Mouse (Mus musculus) neural tube, embryonic 15.5 days (tissue): Measurements from ENCODE around the gene Fam118a. TPM values are rescaled to one million over a fixed set of nuclear protein-coding genes. Genes with fewer than 3 reads are reported as not detected.

ENCODE experiments used
- ATAC-seq: fragments of 200-750 bp; cut with Nextera tagmentation; 2 replicates; pipeline ENCODE4 v1.8.0; 2017; ENCODE audit warnings: mild to moderate bottlenecking, moderate TSS enrichment, moderate library complexity; ENCODE audit not compliant: low FRiP score
- H3K27ac ChIP-seq: fragments of 300-500 bp; sonication (generic); replicated peaks from 2 replicates; pipeline ENCODE4 v1.5.1; 2015; ENCODE audit warnings: mild to moderate bottlenecking, inconsistent platforms
- H3K27me3 ChIP-seq: fragments of 300-500 bp; sonication (generic); replicated peaks from 2 replicates; pipeline ENCODE4 v1.6.1; 2015; ENCODE audit warnings: inconsistent platforms
- H3K36me3 ChIP-seq: fragments of 300-500 bp; sonication (generic); 2 replicates; pipeline ENCODE4 v1.6.1; 2015; ENCODE audit warnings: inconsistent platforms
- H3K4me1 ChIP-seq: fragments of 300-500 bp; sonication (generic); 2 replicates; pipeline ENCODE4 v1.6.1; 2015; ENCODE audit warnings: inconsistent platforms
- H3K4me2 ChIP-seq: fragments of 300-500 bp; sonication (generic); 2 replicates; pipeline ENCODE4 v1.6.1; 2015; ENCODE audit warnings: inconsistent platforms, mild to moderate bottlenecking, moderate library complexity
- H3K4me3 ChIP-seq: fragments of 300-500 bp; sonication (generic); replicated peaks from 2 replicates; pipeline ENCODE4 v1.5.1; 2015; ENCODE audit warnings: mild to moderate bottlenecking, inconsistent platforms
- H3K9ac ChIP-seq: fragments of 300-500 bp; sonication (generic); replicated peaks from 2 replicates; pipeline ENCODE4 v1.6.1; 2015; ENCODE audit warnings: mild to moderate bottlenecking, inconsistent platforms
- H3K9me3 ChIP-seq: fragments of 300-500 bp; sonication (generic); replicated peaks from 2 replicates; pipeline ENCODE4 v1.6.1; 2016; ENCODE audit warnings: inconsistent platforms
- WGBS: fragments of 180-500 bp; shearing (Covaris S2); methylation state at CpG from one replicate; pipeline ENCODE4 v1.1.7; 2015; ENCODE audit warnings: mixed read lengths; 5-methylcytosine and 5-hydroxymethylcytosine counted together
- polyA plus RNA-seq: library from polyadenylated mRNA; unstranded; fragments of >200 nt; fragmentation: Nextera tagmentation; extraction: Ambion mirVana; gene quantifications from 2 replicates; pipeline ENCODE4 v1.2.1, GENCODE M21; 2015

The Fam118a gene
- polyA plus RNA-seq, 1 experiment from 2014 or later = 28.8 TPM

DNA sequence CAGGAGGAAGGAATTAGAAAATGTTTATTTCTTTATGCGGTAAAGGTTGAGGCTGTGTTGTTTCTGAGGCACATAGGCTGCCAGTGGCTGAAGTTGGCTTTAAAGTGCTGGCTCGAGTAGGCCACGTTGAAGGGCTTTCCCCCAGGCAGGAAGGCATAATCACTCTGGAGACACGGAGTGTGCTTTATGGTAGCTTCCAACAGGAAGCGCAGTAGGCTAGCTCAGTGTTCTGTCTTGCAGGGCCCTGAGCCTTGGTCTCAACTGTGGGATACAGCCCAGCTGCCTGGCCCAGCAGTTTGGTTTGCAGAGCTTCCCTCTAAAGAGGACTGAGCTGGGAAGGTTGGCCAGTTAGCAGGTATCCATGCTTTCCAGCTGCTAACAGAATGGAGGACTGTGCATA is 14.4 kb downstream of the Fam118a start:
- Histone ChIP-seq H3K4me1 (peaks cover 47% of the 10 kb centered on the region), H3K36me3 (peaks cover 21% of the 10 kb centered on the region), H3K27me3 (no peaks in the 10 kb centered on the region), H3K9ac (no peak overlapping the region), H3K4me3 (no peak overlapping the region), H3K9me3 (no peaks in the 10 kb centered on the region), H3K27ac (peak overlapping the region; percentile 79), H3K4me2 (peak overlapping the region; percentile 19)
- no peak for ATAC-seq
- 43% methylated on average over 5 of the region's 5 CpGs for WGBS

DNA sequence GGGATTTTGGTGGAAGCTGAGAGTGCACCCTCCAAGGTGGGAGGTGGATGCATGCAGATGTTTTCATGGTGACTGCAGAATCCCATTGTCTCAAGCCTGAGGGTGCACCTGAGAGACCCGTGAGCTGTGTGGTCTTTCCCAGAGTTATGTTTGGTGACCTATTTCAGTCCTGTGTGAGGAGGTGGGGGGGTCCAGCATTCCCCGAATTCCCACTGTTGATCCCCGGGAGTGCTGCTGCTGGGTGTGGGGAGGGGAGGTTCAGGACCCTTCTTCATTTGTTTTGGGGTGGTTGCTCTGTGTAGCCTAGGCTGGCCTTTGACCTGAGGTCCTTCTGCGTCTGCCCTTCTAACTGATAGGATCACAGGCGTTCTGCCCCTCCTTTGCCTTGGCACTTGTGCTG is 15.0 kb downstream of the Fam118a start:
- H3K27ac ChIP-seq = peak overlapping the region; percentile 79
- H3K9ac ChIP-seq = no peak overlapping the region
- no peaks in the 10 kb centered on the region for H3K9me3 ChIP-seq
- 0 out of 2 replicates have a peak overlapping the region, but pooled peaks have one; percentile 2 for H3K4me2 ChIP-seq
- WGBS = 89% methylated on average over 5 of the region's 5 CpGs
- H3K27me3 ChIP-seq = no peaks in the 10 kb centered on the region
- peaks cover 27% of the 10 kb centered on the region for H3K36me3 ChIP-seq
- H3K4me3 ChIP-seq = no peak overlapping the region
- peaks cover 40% of the 10 kb centered on the region for H3K4me1 ChIP-seq
- ATAC-seq = no peak

DNA sequence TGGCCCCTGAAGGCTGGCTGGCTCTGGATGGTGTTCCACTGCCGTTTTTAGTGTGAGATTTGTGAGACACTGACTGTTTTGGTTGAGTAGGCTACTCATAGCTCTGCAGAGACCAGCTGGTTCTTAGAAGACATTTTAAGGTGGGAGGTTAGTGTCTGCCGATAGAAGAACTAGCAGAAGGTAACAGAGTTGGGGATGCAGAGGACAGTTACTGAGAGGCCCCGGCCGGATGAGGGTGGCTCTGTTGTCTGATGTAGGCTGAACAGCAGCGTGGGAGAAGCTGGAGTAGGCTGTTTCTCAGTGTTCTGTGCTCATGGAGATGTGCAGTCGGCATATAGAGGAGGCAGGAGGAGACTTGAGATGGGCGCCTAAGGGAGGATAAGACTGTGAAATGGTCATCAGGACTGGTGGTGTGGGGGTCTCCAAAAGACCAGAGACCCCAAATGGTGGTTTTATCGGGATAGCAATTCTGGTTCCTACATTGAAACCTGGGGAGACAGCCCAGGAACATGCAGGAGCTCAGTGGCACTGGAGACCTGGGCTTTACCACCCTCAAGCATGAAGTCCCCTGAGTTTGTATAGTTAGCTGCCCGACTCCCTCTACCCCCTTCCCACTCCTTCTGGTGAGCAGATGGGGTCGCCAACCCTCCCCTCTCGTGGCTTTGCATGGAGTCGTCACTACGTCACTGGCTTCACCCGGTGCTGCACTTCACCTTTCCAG is 17.6 kb downstream of the Fam118a start:
- no peak for ATAC-seq
- Histone ChIP-seq H3K36me3 (peaks cover 46% of the 10 kb centered on the region), H3K27ac (no peak overlapping the region), H3K4me2 (no peak overlapping the region), H3K4me3 (no peak overlapping the region), H3K27me3 (no peaks in the 10 kb centered on the region), H3K9me3 (no peaks in the 10 kb centered on the region), H3K9ac (no peak overlapping the region), H3K4me1 (peaks cover 30% of the 10 kb centered on the region)
- WGBS = 93% methylated on average over 14 of the region's 14 CpGs

DNA sequence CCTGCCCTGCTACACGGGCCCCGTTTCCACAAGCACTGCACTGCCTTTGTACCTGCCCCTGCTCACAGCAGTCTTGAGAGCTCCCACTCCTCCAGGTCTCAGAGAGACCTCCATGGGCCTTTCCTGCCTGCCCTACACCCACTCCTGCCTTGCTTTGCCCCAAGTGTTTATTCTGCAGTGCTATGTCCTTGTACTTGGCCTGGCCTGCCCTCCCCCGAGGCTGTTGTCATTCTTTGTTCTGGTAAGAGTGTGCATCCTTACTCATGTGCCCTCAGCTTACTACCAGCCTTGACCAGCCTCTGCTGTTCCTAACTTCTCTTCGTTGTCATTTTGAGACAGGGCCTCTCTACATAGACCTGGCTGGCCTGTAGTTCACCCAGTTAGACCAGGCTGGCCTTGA is 19.1 kb downstream of the Fam118a start:
- no peak overlapping the region for H3K27ac ChIP-seq
- ATAC-seq = no peak
- H3K36me3 ChIP-seq = peaks cover 60% of the 10 kb centered on the region
- H3K27me3 ChIP-seq = no peaks in the 10 kb centered on the region
- no peak overlapping the region for H3K9ac ChIP-seq
- no peak overlapping the region for H3K4me2 ChIP-seq
- H3K9me3 ChIP-seq = no peaks in the 10 kb centered on the region
- H3K4me1 ChIP-seq = peaks cover 15% of the 10 kb centered on the region
- no peak overlapping the region for H3K4me3 ChIP-seq
- WGBS = 85% methylated on average over 4 of the region's 4 CpGs

DNA sequence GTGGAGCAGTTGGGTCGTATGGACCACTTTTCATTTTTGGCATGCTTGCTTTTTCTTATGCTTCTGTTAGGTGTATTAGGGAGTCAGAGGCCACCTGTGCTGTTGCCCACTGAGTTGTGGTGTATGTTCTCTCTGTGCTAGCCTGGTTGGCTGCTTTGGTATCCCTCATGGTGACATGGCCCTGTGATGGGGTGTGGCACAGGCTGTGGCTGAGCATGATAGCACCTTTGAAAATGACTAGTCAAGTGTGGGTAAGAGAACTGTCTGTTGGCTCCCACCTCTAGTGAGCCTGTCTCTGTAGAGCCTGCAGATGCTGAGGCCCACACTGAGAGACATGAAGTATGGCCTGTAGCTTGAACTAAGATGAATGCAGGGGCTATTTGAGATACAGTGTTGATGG is 21.0 kb downstream of the Fam118a start:
- no peak overlapping the region for H3K4me2 ChIP-seq
- no peak overlapping the region for H3K4me3 ChIP-seq
- H3K27ac ChIP-seq = no peak overlapping the region
- no peaks in the 10 kb centered on the region for H3K4me1 ChIP-seq
- peaks cover 73% of the 10 kb centered on the region for H3K36me3 ChIP-seq
- WGBS = 89% methylated on average over 1 of the region's 1 CpGs
- ATAC-seq = no peak
- H3K27me3 ChIP-seq = no peaks in the 10 kb centered on the region
- no peak overlapping the region for H3K9ac ChIP-seq
- no peaks in the 10 kb centered on the region for H3K9me3 ChIP-seq

DNA sequence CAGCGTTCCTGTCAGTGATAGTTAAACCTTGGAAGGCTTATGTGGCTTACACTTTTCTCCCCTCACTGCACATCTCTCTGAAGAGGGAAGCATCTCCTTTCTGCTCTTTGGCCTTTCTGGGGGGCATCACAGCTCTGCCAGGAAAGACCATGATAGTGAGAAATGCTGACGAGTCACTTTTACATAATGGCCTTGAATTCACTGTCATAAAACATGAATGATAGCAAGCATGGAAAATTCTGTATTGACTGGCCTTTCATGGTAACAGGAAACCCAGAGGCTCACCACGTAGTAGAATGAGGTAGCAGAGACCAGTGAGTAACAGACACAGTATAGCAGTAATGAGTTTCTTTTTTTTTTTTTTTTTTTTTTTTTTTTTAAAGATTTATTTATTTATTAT is 25.4 kb downstream of the Fam118a start:
- 90% methylated on average over 3 of the region's 3 CpGs for WGBS
- Histone ChIP-seq H3K27ac (no peak overlapping the region), H3K4me2 (no peak overlapping the region), H3K4me1 (no peaks in the 10 kb centered on the region), H3K9ac (no peak overlapping the region), H3K4me3 (no peak overlapping the region), H3K27me3 (no peaks in the 10 kb centered on the region), H3K9me3 (no peaks in the 10 kb centered on the region), H3K36me3 (peaks cover 69% of the 10 kb centered on the region)
- ATAC-seq = no peak

DNA sequence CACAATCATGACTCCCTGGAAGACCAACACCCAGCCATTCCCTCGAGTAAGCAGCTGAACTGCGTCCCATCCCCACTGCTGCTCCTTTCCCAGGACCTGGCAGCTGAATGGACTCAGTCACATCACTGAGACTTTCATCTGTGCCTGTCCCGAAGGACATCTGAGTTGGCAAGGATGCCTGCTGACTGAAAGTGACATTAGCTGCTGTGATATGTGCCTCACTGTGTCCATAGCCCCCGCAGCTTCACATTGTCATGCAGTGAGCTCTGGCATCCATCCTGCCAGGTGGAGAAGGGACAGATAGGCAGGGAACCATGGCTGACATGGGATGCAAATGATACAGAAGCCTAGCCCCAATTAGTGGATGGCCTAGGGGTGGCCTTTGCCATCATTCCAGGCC is 26.4 kb downstream of the Fam118a start:
- Histone ChIP-seq H3K36me3 (peaks cover 68% of the 10 kb centered on the region), H3K4me1 (no peaks in the 10 kb centered on the region), H3K9me3 (no peaks in the 10 kb centered on the region), H3K9ac (no peak overlapping the region), H3K27ac (no peak overlapping the region), H3K27me3 (no peaks in the 10 kb centered on the region), H3K4me3 (no peak overlapping the region), H3K4me2 (no peak overlapping the region)
- ATAC-seq = no peak
- 79% methylated on average over 4 of the region's 4 CpGs for WGBS

DNA sequence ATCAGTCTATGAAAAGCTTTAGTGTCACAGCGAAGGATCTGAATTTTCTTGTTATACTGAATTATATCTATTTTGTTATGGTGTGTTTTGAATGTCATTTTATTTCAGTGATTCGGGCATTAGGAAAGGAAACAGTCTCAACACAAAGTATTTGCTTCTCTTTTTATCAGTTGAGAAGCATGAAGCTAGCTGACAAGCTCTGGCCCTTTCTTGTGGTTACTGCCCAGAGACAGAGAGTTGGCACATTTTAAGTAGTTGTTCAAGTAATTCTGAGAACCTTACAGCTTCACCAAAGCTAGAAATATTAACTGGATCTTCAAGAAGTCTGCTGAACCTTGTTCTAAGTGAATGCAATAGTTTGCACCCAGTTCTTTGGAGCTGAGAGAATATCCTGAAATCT is 34.7 kb downstream of the Fam118a start:
- WGBS = 98% methylated on average over 2 of the region's 2 CpGs
- H3K4me3 ChIP-seq = no peak overlapping the region
- H3K9ac ChIP-seq = no peak overlapping the region
- H3K36me3 ChIP-seq = peaks cover 36% of the 10 kb centered on the region
- H3K9me3 ChIP-seq = no peaks in the 10 kb centered on the region
- no peak overlapping the region for H3K4me2 ChIP-seq
- ATAC-seq = no peak
- no peak overlapping the region for H3K27ac ChIP-seq
- H3K4me1 ChIP-seq = no peaks in the 10 kb centered on the region
- no peaks in the 10 kb centered on the region for H3K27me3 ChIP-seq

DNA sequence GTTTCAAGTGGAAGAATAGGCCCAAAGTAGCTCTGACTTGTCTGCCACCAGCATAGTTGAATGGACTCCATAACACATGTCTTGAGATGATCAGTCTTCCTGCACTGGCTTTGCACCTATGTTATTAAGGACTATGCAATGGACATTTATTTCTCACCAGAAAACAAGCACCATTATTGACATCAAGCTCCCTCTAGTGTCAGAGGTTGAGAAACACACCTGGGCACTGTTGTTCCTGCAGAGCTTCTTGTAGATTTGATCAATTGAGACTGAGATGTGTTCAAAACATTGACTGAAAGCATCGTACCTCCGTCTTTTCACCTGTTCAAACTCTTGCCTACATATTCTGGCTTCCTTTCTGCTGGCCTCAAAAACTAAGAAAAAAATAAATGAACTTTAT is 41.8 kb downstream of the Fam118a start:
- no peak for ATAC-seq
- WGBS = 53% methylated on average over 2 of the region's 2 CpGs
- Histone ChIP-seq H3K4me3 (no peak overlapping the region), H3K36me3 (no peaks in the 10 kb centered on the region), H3K27me3 (no peaks in the 10 kb centered on the region), H3K9me3 (no peaks in the 10 kb centered on the region), H3K4me2 (no peak overlapping the region), H3K4me1 (no peaks in the 10 kb centered on the region), H3K9ac (no peak overlapping the region), H3K27ac (no peak overlapping the region)

DNA sequence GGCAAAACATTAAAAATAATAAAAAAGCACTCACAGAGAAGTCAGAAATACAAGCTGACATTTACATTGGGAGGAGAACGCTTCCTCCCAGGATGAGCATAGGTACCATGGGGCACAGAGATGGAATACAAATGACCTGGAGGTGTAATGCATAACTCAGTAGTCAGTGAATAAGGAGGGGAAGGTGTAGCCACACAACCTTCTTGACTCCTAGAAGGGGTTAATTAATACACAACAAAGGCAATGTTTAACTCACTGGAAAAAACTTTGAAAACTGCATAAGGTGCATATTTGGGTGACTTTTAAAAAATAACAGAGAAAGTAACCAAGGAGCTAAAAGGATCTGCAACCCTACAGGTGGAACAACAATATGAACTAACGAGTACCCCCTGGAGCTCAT is 43.9 kb downstream of the Fam118a start:
- H3K4me3 ChIP-seq = no peak overlapping the region
- H3K27me3 ChIP-seq = no peaks in the 10 kb centered on the region
- no peaks in the 10 kb centered on the region for H3K36me3 ChIP-seq
- no peak for ATAC-seq
- H3K27ac ChIP-seq = no peak overlapping the region
- no peaks in the 10 kb centered on the region for H3K9me3 ChIP-seq
- no peaks in the 10 kb centered on the region for H3K4me1 ChIP-seq
- 87% methylated on average over 2 of the region's 2 CpGs for WGBS
- H3K4me2 ChIP-seq = no peak overlapping the region
- no peak overlapping the region for H3K9ac ChIP-seq

DNA sequence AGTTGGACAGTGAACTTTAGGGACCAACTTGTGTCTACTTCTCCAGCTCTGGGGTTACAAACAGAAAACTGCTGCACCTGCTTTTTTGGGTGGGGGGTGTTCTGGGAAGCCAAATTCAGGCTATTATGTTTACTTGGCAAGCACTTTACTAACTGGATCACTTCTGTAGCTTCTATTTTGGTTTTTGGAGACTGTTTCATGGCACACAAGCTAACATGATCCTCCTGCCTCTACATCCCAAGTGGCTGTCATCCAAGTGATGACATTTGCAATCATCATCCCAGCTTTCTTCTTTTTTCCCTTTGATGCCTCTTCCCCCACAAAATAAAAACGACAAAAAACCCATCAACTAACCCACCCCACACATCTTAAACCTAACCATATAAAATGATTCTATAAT is 56.9 kb downstream of the Fam118a start:
- H3K4me1 ChIP-seq = no peaks in the 10 kb centered on the region
- 74% methylated on average over 1 of the region's 1 CpGs for WGBS
- no peak overlapping the region for H3K9ac ChIP-seq
- no peaks in the 10 kb centered on the region for H3K36me3 ChIP-seq
- H3K27ac ChIP-seq = no peak overlapping the region
- H3K4me2 ChIP-seq = no peak overlapping the region
- ATAC-seq = no peak
- H3K27me3 ChIP-seq = no peaks in the 10 kb centered on the region
- H3K4me3 ChIP-seq = no peak overlapping the region
- no peaks in the 10 kb centered on the region for H3K9me3 ChIP-seq
